Mouse (Mus musculus) bone marrow, adult 2 months (tissue): Measurements from ENCODE around the gene Rptor.

Source experiments
- CTCF ChIP-seq: fragments of 200-500 bp; IDR thresholded peaks from 2 replicates; pipeline ENCODE4 v1.5.1; 2011; ENCODE audit warnings: low read length, control low read depth; ENCODE audit not compliant: control insufficient read depth, insufficient read depth
- POLR2A ChIP-seq: fragments of 200-500 bp; IDR thresholded peaks from 2 replicates; pipeline ENCODE4 v1.6.1; 2011; ENCODE audit warnings: low read depth, mild to moderate bottlenecking, control low read depth, low read length, borderline replicate concordance; ENCODE audit not compliant: control insufficient read depth

- TF ChIP-seq POLR2A (no peak), CTCF (no peak)
Observed at GRCm38 (mm10) chr11:119692911-119693261, 90.2 kb downstream of the Rptor start.
